Mouse (Mus musculus) midbrain, postnatal 0 days (tissue): Measurements from ENCODE around the gene Myh9. TPM values are rescaled to one million over a fixed set of nuclear protein-coding genes. Genes with fewer than 3 reads are reported as not detected.

Source experiments
- ATAC-seq: fragments of 200-750 bp; cut with Nextera tagmentation; 2 replicates; pipeline ENCODE4 v1.8.0; 2017; ENCODE audit warnings: moderate number of reproducible peaks, mild to moderate bottlenecking, moderate TSS enrichment, moderate library complexity; ENCODE audit not compliant: low FRiP score
- DNase-seq: peaks from one replicate; pipeline ENCODE4 v3.0.0-alpha.2; 2015; ENCODE audit warnings: low spot score
- H3K27ac ChIP-seq: fragments of 300-500 bp; sonication (generic); 2 replicates; pipeline ENCODE4 v1.5.1; 2014; ENCODE audit warnings: low read depth, mild to moderate bottlenecking, low read length, mixed read lengths
- H3K27me3 ChIP-seq: fragments of 300-500 bp; sonication (generic); 2 replicates; pipeline ENCODE4 v1.6.1; 2014; ENCODE audit warnings: low read length, control low read depth, mixed read lengths; ENCODE audit not compliant: insufficient read depth
- H3K36me3 ChIP-seq: fragments of 300-500 bp; sonication (generic); 2 replicates; pipeline ENCODE4 v1.6.1; 2014; ENCODE audit warnings: low read length, control low read depth, mixed read lengths; ENCODE audit not compliant: insufficient read depth
- H3K4me1 ChIP-seq: fragments of 300-500 bp; sonication (generic); 2 replicates; pipeline ENCODE4 v1.6.1; 2014; ENCODE audit warnings: mild to moderate bottlenecking, control low read depth, antibody characterized with exemption, low read length, mixed read lengths; ENCODE audit not compliant: insufficient read depth
- H3K4me2 ChIP-seq: fragments of 300-500 bp; sonication (generic); 2 replicates; pipeline ENCODE4 v1.6.1; 2014; ENCODE audit warnings: low read depth, mild to moderate bottlenecking, low read length, mixed read lengths; ENCODE audit not compliant: poor library complexity, severe bottlenecking
- H3K4me3 ChIP-seq: fragments of 300-500 bp; sonication (generic); 2 replicates; pipeline ENCODE4 v1.5.1; 2014; ENCODE audit warnings: low read depth, mild to moderate bottlenecking, low read length, moderate library complexity
- H3K9ac ChIP-seq: fragments of 300-500 bp; sonication (generic); replicated peaks from 2 replicates; pipeline ENCODE4 v1.6.1; 2014; ENCODE audit warnings: mild to moderate bottlenecking, low read length, moderate library complexity, mixed read lengths; ENCODE audit not compliant: poor library complexity, severe bottlenecking
- H3K9me3 ChIP-seq: fragments of 300-500 bp; sonication (generic); 2 replicates; pipeline ENCODE4 v1.6.1; 2016; ENCODE audit warnings: low read length, control low read depth
- CTCF ChIP-seq: IDR thresholded peaks from 2 replicates; pipeline ENCODE4 v1.5.1; 2016; ENCODE audit warnings: antibody characterized with exemption, mild to moderate bottlenecking
- WGBS: fragments of 180-500 bp; shearing (Covaris S2); extraction: QIAGEN DNeasy Blood & Tissue Kit; methylation state at CpG from one replicate; pipeline ENCODE4 v1.1.7; 2014; 5-methylcytosine and 5-hydroxymethylcytosine counted together
- polyA plus RNA-seq: library from polyadenylated mRNA; unstranded; fragments of >200 nt; fragmentation: Nextera tagmentation; extraction: Ambion mirVana; gene quantifications from 2 replicates; pipeline ENCODE4 v1.2.1, GENCODE M21; 2015
- total RNA-seq: library from RNA; depleted of rRNA; stranded (reverse); fragments of >200 nt; gene quantifications from 2 replicates; pipeline ENCODE4 v1.2.3, GENCODE M21; 2014

Myh9 gene
- total and polyA plus RNA-seq, 2 experiments from 2014 or later, result 8.2 to 26.9 TPM

DNA sequence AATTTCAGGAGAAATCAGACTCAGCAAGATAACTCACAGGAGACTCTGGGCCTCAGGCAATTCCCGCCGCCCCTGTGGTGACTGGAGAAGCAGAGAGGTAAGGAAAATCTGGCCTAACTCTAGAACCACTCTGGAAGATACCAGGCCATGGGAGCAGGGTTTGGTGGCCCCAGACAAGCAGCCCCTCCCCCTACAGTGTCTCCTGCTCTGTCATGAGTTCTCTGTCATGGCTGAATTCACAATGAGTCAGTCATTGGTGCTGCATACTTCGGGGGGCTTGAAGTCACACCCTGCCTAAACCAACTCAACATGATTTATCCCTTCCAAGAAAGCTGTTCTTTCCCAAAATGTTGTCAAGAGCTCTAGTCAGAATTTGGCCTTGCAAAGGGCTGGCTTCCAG, 18.3 kb downstream of the Myh9 start:
- Histone ChIP-seq H3K27me3 (no peaks in the 10 kb centered on the region), H3K36me3 (no peaks in the 10 kb centered on the region), H3K9ac (no peak overlapping the region), H3K4me1 (peaks cover 2% of the 10 kb centered on the region; the same call in 1 of the 2 replicates), H3K4me2 (no peak overlapping the region), H3K9me3 (no peaks in the 10 kb centered on the region), H3K27ac (no peak overlapping the region), H3K4me3 (no peak overlapping the region)
- ATAC-seq (no peak), DNase-seq (no peak)
- no peak for TF ChIP-seq CTCF
- 69% methylated on average over 3 of the region's 3 CpGs for WGBS

DNA sequence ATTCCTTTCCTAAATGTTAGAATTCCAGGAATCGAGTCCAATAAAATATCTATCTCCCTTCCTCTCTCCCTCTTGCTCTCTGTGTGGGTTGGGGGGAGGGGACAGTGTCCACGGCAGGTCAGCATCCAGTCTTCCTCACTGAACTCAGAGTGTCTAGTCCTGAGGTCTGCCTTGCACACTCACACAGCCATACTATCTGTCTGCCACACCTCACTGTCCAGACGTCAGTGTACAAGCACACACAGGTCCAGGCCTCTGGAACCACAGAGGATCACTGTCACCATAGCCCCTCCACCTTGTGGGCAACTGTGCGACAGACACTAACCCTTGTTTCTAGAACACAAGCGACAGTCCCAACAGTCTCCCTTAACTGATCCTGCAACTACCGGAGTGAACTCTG, 18.8 kb downstream of the Myh9 start:
- Histone ChIP-seq H3K36me3 (no peaks in the 10 kb centered on the region), H3K4me1 (peaks cover 2% of the 10 kb centered on the region; the same call in 1 of the 2 replicates), H3K9ac (no peak overlapping the region), H3K4me3 (no peak overlapping the region), H3K9me3 (no peaks in the 10 kb centered on the region), H3K27ac (no peak overlapping the region), H3K4me2 (no peak overlapping the region), H3K27me3 (no peaks in the 10 kb centered on the region)
- no peak for TF ChIP-seq CTCF
- ATAC-seq (no peak), DNase-seq (no peak)
- WGBS, result 76% methylated on average over 6 of the region's 6 CpGs

GRCm38 (mm10) chr15:77822671-77823070, 19.3 kb downstream of the Myh9 start:
- Histone ChIP-seq H3K4me2 (no peak overlapping the region), H3K36me3 (no peaks in the 10 kb centered on the region), H3K9me3 (no peaks in the 10 kb centered on the region), H3K4me1 (0 out of 2 replicates have a peak, but pooled peaks cover 2% of the 10 kb centered on the region), H3K27ac (no peak overlapping the region), H3K9ac (no peak overlapping the region), H3K27me3 (no peaks in the 10 kb centered on the region), H3K4me3 (no peak overlapping the region)
- 72% methylated on average over 2 of the region's 2 CpGs for WGBS
- DNase-seq (no peak), ATAC-seq (no peak)
- TF ChIP-seq CTCF, result no peak

GRCm38 (mm10) chr15:77822057-77822466, 19.9 kb downstream of the Myh9 start:
- no peaks in the 10 kb centered on the region for H3K27me3 ChIP-seq
- 61% methylated on average over 5 of the region's 5 CpGs for WGBS
- H3K36me3 ChIP-seq, result no peaks in the 10 kb centered on the region
- H3K4me2 ChIP-seq, result no peak overlapping the region
- TF ChIP-seq CTCF, result no peak
- no peak for ATAC-seq
- H3K9ac ChIP-seq, result no peak overlapping the region
- H3K27ac ChIP-seq, result no peak overlapping the region
- 0 out of 2 replicates have a peak, but pooled peaks cover 2% of the 10 kb centered on the region for H3K4me1 ChIP-seq
- DNase-seq, result no peak
- no peaks in the 10 kb centered on the region for H3K9me3 ChIP-seq
- no peak overlapping the region for H3K4me3 ChIP-seq

GRCm38 (mm10) chr15:77821424-77821823, 20.6 kb downstream of the Myh9 start:
- H3K36me3 ChIP-seq, result no peaks in the 10 kb centered on the region
- no peaks in the 10 kb centered on the region for H3K27me3 ChIP-seq
- H3K9me3 ChIP-seq, result no peaks in the 10 kb centered on the region
- ATAC-seq, result no peak
- H3K4me2 ChIP-seq, result no peak overlapping the region
- DNase-seq, result no peak
- 62% methylated on average over 7 of the region's 7 CpGs for WGBS
- 0 out of 2 replicates have a peak, but pooled peaks cover 4% of the 10 kb centered on the region for H3K4me1 ChIP-seq
- no peak for TF ChIP-seq CTCF
- no peak overlapping the region for H3K9ac ChIP-seq
- no peak overlapping the region for H3K4me3 ChIP-seq
- H3K27ac ChIP-seq, result no peak overlapping the region

DNA sequence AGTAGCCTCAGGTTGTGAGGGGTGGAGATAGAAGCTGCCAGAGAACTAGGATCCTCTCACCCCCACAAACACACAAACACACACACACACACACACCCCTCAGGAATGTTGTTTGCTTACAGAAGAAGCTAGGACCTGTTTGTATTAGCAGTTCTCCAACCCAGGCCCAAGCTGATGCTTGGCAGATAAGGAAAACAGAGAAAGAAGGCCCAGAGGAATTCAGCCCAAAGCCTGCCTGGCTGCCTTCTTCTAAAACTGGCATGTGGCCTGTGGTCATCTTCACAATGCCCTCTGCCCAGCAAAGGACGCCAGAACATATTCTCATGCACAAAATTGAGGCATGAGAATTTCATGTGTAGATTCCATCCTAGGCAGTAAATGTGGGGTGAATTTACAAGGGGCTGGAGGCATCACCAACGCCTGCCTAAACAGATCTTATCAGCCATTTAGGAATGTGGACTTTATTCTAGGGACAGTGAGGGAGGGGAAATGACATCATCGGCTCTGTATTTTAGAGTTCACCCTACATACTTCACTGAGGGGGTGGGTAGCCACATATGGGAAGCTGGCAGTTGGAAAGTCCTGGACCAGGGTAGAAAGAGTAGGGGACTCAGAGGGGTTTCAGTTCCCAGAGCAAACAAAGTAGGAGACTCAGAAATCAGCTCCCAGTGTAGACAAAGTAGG, 21.4 kb downstream of the Myh9 start:
- 67% methylated on average over 3 of the region's 3 CpGs for WGBS
- Histone ChIP-seq H3K36me3 (no peaks in the 10 kb centered on the region), H3K4me3 (no peak overlapping the region), H3K9ac (no peak overlapping the region), H3K4me2 (no peak overlapping the region), H3K4me1 (0 out of 2 replicates have a peak, but pooled peaks cover 6% of the 10 kb centered on the region), H3K27ac (peak overlapping the region; percentile 2; the same call in 1 of the 2 replicates), H3K9me3 (no peaks in the 10 kb centered on the region), H3K27me3 (no peaks in the 10 kb centered on the region)
- DNase-seq, result no peak
- no peak for TF ChIP-seq CTCF
- no peak for ATAC-seq
